Mouse (Mus musculus): Measurements from ENCODE around the gene Ppp4r1.

The Ppp4r1 gene

GRCm38 (mm10) chr17:65782551-65783141 is at the start of gene Ppp4r1:
Gene Ppp4r1 (plus strand): TSS chr17:65782573.
- DNase-seq (ENCODE audit: low read depth in 1 of 2, low spot score in 2 of 2): peak in 1 of 2 experiments; percentile 57

GRCm38 (mm10) chr17:65732666-65733065 is 49.7 kb upstream of the Ppp4r1 start:
- no peak for DNase-seq (ENCODE audit: low read depth in 1 of 2, low spot score in 2 of 2)

GRCm38 (mm10) chr17:65735088-65735487 is 47.3 kb upstream of the Ppp4r1 start:
- DNase-seq (ENCODE audit: low read depth in 1 of 2, low spot score in 2 of 2): no peak

GRCm38 (mm10) chr17:65737175-65737574 is 45.2 kb upstream of the Ppp4r1 start:
- no peak for DNase-seq (ENCODE audit: low read depth in 1 of 2, low spot score in 2 of 2)

- no peak for DNase-seq (ENCODE audit: low read depth in 1 of 2, low spot score in 2 of 2)
Observed at GRCm38 (mm10) chr17:65737622-65738021, 44.8 kb upstream of the Ppp4r1 start.

- DNase-seq (ENCODE audit: low read depth in 1 of 2, low spot score in 2 of 2): no peak
Observed at GRCm38 (mm10) chr17:65739874-65740725, 42.3 kb upstream of the Ppp4r1 start.

- DNase-seq (ENCODE audit: low read depth in 1 of 2, low spot score in 2 of 2): no peak
Observed at GRCm38 (mm10) chr17:65741565-65741964, 40.8 kb upstream of the Ppp4r1 start.

GRCm38 (mm10) chr17:65742245-65742905 is 40.0 kb upstream of the Ppp4r1 start:
- DNase-seq (ENCODE audit: low read depth in 1 of 2, low spot score in 2 of 2): no peak

GRCm38 (mm10) chr17:65742969-65743368 is 39.4 kb upstream of the Ppp4r1 start:
- no peak for DNase-seq (ENCODE audit: low read depth in 1 of 2, low spot score in 2 of 2)

GRCm38 (mm10) chr17:65743664-65744330 is 38.6 kb upstream of the Ppp4r1 start:
- no peak for DNase-seq (ENCODE audit: low read depth in 1 of 2, low spot score in 2 of 2)

- DNase-seq (ENCODE audit: low read depth in 1 of 2, low spot score in 2 of 2): no peak
Observed at GRCm38 (mm10) chr17:65746314-65746713, 36.1 kb upstream of the Ppp4r1 start.

GRCm38 (mm10) chr17:65748997-65749396 is 33.4 kb upstream of the Ppp4r1 start:
- no peak for DNase-seq (ENCODE audit: low read depth in 1 of 2, low spot score in 2 of 2)

- no peak for DNase-seq (ENCODE audit: low read depth in 1 of 2, low spot score in 2 of 2)
Observed at GRCm38 (mm10) chr17:65749803-65750202, 32.6 kb upstream of the Ppp4r1 start.

GRCm38 (mm10) chr17:65750301-65750700 is 32.1 kb upstream of the Ppp4r1 start:
- no peak for DNase-seq (ENCODE audit: low read depth in 1 of 2, low spot score in 2 of 2)

- DNase-seq (ENCODE audit: low read depth in 1 of 2, low spot score in 2 of 2): no peak
Observed at GRCm38 (mm10) chr17:65753130-65753529, 29.2 kb upstream of the Ppp4r1 start.

- no peak for DNase-seq (ENCODE audit: low read depth in 1 of 2, low spot score in 2 of 2)
Observed at GRCm38 (mm10) chr17:65755857-65756256, 26.5 kb upstream of the Ppp4r1 start.

- no peak for DNase-seq (ENCODE audit: low read depth in 1 of 2, low spot score in 2 of 2)
Observed at GRCm38 (mm10) chr17:65757150-65757549, 25.2 kb upstream of the Ppp4r1 start.

- no peak for DNase-seq (ENCODE audit: low read depth in 1 of 2, low spot score in 2 of 2)
Observed at GRCm38 (mm10) chr17:65763221-65763620, 19.2 kb upstream of the Ppp4r1 start.

- DNase-seq (ENCODE audit: low read depth in 1 of 2, low spot score in 2 of 2): no peak
Observed at GRCm38 (mm10) chr17:65768486-65768885, 13.9 kb upstream of the Ppp4r1 start.

GRCm38 (mm10) chr17:65770982-65771915 is 11.1 kb upstream of the Ppp4r1 start:
- DNase-seq (ENCODE audit: low read depth in 1 of 2, low spot score in 2 of 2): peak in 1 of 2 experiments; percentile 47

All from monocyte, adult 2 months (primary cell).